Mouse (Mus musculus): ENCODE measurements around the gene Ugt1a5.
"Not testable (repeated sequence)": the region's sequence is repeated elsewhere in the genome, so short reads cannot be mapped to it uniquely, and the experiment has no call there.

Ugt1a5 gene

GRCm38 (mm10) chr1:88197443-88197842 lies 31.6 kb downstream of the Ugt1a5 start:
- no peak for DNase-seq (ENCODE audit: low spot score)

- no peak for DNase-seq (ENCODE audit: low spot score)
Measured at GRCm38 (mm10) chr1:88199996-88200395, 34.2 kb downstream of the Ugt1a5 start.

DNA sequence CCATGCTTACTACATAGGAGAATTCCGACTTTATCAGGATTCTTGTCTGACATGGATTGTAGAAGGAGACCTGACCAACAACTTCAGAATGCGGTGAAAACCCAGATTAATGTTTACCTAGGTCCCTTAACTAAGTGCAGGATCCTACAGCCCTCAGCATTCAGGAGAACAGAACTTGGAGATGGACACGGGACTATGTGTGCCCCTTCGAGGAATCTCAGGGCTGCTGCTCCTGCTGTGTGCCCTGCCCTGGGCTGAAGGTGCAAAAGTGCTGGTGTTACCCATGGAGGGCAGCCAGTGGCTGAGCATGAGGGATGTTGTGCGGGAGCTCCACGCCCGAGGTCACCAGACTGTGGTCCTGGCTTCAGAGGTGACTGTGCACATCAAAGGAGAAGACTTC lies 34.6 kb downstream of the Ugt1a5 start, which contains the start of gene Ugt1a2:
Gene Ugt1a2 (plus strand): TSS at position 146 of the 400 bp plus-strand sequence.
- DNase-seq (ENCODE audit: low spot score), result no peak

GRCm38 (mm10) chr1:88205294-88205922 lies 39.6 kb downstream of the Ugt1a5 start, which contains the start of gene Dnajb3:
Gene Dnajb3 (minus strand): TSS chr1:88205782.
- DNase-seq (ENCODE audit: low spot score), result peak; percentile 82

- no peak for DNase-seq (ENCODE audit: low spot score)
Measured at GRCm38 (mm10) chr1:88206843-88207479, 41.1 kb downstream of the Ugt1a5 start.

- no peak for DNase-seq (ENCODE audit: low spot score)
Measured at GRCm38 (mm10) chr1:88211812-88212211, 46.0 kb downstream of the Ugt1a5 start, which contains the start of gene Ugt1a1. Gene Ugt1a1 (plus strand): TSS chr1:88211959.

- no peak for DNase-seq (ENCODE audit: low spot score)
Measured at GRCm38 (mm10) chr1:88212341-88213045, 46.7 kb downstream of the Ugt1a5 start.

GRCm38 (mm10) chr1:88213061-88213460 lies 47.2 kb downstream of the Ugt1a5 start:
- DNase-seq (ENCODE audit: low spot score), result no peak

DNA sequence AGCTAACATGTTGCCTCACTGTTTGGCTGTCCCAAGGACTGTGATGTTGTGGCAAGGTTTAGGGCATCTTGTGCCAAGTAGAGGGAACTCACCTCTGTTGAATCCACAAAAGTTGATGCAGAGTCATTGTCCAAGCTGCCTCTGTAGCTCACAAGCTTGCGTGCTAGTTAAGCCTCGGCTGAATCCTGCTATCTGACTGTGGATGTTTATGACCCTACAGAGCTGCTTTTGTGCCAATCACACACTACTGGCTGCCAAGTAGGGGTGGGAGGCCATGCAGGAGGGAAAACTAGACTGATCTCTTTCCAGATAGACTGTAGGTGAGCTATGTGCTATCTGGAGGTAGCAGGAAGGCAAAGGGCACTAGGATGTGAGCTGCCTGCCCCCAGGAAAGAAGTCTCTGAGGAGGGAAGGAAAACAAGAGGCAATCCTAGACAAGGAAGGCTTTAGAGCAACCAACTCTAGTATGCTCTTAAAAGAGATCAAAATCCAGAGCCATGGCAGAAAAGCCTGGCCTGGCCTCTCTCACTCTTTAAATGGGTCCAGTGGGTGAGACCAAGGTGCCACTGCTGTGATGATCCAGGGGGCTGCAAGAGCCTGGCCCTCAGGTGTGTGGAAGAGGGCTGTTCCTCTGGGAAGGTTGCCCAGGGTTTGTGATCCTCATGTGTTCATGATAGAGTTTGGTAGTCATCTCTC lies 48.1 kb downstream of the Ugt1a5 start:
- no peak for DNase-seq (ENCODE audit: low spot score)

DNA sequence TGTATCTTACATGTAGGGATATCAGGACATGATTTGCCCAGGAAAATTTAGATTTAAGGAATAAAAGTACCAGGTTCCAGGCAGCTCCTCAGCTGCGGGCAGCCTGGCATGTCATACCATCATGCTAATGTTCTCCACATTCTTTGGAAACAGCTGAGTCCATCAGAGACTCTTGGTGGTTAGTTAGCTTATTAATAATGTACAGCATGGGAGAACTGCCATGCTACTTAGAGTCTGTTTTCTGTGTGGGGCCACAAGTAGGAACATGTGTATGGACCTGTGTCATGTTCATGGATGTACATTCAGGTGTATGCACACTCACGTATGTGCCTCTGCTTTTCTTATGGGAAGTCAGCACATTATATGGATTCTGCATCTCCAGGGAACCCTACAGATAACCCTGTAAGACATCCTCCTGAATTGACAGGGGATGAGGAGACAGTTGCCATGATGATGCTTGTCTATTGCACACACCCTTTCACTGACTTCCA lies 48.7 kb downstream of the Ugt1a5 start:
- DNase-seq (ENCODE audit: low spot score), result no peak

- DNase-seq (ENCODE audit: low spot score), result no peak
Measured at GRCm38 (mm10) chr1:88215466-88216380, 49.9 kb downstream of the Ugt1a5 start.

DNA sequence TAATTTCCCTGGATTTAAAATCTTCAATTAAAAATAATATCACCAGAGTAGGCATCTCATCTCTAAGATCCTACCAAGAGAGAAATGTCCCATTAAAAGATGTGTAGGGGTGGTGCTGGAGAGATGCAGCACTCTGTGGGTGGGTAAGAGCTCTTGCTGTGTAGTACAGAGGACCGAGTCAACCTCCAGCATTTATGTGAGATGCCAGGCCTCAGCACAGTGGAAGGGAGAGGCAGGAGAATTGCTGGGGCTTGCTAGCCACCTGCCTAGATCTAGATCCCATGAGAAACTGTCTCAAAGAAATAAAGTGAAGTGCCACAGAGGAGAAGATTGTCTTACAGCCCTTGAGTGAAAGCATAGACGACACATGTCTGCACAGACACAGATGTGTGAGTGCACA lies 50.7 kb downstream of the Ugt1a5 start:
- DNase-seq (ENCODE audit: low spot score), result no peak

- no peak for DNase-seq (ENCODE audit: low spot score)
Measured at GRCm38 (mm10) chr1:88217144-88217543, 51.3 kb downstream of the Ugt1a5 start.

DNA sequence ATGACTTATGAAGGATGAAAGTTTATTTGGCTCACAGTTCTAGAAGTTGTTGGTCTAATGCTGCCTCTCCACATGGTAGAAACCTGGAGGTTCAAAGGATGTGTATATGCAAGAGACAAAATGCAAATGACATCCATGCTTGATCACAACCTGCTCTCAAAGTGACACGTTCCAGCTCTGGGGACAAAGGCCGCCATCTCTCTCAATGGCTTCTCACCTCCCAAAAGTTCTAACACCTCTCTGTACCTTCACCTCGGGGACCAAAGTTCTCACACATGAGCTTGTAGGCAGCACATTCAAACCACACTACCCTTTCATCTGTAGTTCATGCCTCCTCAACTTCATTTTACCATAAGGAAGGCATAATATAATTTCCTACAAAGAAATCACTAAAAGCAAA lies 51.8 kb downstream of the Ugt1a5 start:
- no peak for DNase-seq (ENCODE audit: low spot score)

DNA sequence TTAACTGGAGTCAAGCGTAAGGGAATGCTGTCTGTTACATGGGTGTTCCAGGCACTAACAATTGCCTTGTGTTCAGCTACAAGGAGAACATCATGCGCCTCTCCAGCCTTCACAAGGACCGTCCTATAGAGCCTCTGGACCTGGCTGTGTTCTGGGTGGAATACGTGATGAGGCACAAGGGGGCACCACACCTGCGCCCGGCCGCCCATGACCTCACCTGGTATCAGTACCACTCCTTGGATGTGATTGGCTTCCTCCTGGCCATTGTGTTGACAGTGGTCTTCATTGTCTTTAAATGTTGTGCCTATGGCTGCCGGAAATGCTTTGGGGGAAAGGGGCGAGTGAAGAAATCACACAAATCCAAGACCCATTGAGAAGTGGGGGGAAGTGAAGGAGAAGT lies 52.2 kb downstream of the Ugt1a5 start:
- no peak for DNase-seq (ENCODE audit: low spot score)

GRCm38 (mm10) chr1:88218591-88218990 lies 52.8 kb downstream of the Ugt1a5 start:
- no peak for DNase-seq (ENCODE audit: low spot score)

- no peak for DNase-seq (ENCODE audit: low spot score)
Measured at GRCm38 (mm10) chr1:88219054-88219453, 53.2 kb downstream of the Ugt1a5 start.

DNA sequence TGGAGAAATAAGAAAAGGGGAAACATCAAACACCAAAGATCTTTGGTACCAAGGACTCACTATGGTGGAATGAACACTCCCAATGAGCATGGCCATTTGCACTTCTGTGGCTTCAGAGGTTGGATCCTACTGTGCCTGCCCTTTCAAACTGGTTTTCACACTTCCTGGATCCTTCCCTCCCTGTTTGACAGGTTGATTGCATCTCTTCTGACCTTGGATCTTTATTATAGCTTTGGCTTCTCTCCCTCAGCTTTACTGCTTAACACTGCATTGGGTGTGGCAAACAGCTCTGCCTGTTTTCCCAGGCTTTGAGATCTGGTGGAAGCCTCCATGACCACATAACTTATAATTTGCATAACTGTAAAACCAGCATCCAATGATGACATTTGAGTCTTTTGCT lies 54.5 kb downstream of the Ugt1a5 start:
- no peak for DNase-seq (ENCODE audit: low spot score)

DNA sequence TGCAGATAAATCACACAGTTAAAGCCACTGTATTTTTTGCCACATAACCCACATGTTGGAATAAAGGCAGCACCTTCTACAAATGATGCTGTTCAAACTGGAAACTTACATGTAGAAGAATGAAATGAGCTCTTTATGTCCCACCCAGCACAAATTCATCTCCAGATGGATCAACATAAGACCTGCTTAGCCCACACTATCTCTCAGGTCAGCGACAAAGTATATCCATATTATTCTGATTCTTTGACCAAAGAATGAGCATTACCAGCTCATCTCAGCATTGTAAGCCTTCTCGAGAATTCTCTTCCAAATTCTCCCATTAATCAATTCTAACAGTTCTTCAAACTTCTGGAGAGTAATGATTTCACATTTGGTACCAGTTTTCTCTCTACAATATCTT lies 56.4 kb downstream of the Ugt1a5 start:
- DNase-seq (ENCODE audit: low spot score), result no peak

DNA sequence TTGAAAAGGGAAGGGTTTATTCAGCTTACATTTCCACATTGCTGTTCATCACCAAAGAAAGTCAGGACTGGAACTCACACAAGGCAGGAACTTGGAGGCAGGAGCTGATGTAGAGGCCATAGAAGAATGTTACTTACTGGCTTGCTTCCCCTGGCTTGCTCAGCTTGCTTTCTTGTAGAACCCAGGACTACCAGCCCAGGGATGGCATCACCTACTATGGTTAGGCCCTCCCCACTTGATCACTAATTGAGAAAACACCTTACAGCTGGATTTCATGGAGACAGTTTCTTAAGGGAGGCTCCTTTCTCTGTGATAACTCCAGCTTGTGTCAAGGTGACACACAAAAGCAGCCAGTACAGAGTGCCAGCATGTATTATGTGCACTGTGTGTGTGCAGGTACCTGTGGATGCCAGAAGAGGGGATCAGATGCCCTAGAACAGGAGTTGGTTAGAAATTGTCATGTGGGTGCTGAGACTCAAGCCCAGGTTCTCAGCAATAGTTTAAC lies 57.3 kb downstream of the Ugt1a5 start:
- not testable (repeated sequence) for DNase-seq (ENCODE audit: low spot score)

DNA sequence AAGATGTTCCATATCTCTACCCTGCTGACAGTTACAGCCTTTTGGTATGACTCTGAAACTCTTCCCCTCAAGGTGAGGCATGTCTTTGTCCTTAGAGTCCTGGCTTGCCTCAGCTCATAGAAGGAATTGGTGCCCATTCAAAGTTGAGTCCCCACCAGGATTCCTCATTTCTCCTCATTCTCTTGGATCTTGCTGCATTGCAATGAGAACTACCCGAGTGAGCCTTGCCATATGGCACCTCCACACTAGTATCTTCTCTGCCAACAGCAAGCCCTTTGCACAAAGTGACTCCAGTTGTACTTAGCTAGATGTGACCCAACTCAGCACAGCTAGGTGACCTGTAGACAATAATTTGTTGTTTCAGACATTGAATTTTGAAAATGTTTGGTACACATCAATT lies 57.8 kb downstream of the Ugt1a5 start:
- DNase-seq (ENCODE audit: low spot score), result no peak
